Mouse (Mus musculus) common myeloid progenitor, adult 5-6 weeks (primary cell): ENCODE measurements around the gene Gm42674. TPM values are rescaled to one million over a fixed set of nuclear protein-coding genes. Genes with fewer than 3 reads are reported as not detected.
A peak's percentile ranks its signal among the peaks of the same experiment; 100 is the strongest.

ENCODE experiments used
- ATAC-seq: replicated peaks from 2 replicates; pipeline ENCODE4 v1.8.0; 2016; ENCODE audit warnings: low read depth, mild to moderate bottlenecking, moderate TSS enrichment, inconsistent platforms; ENCODE audit not compliant: poor library complexity, severe bottlenecking
- total RNA-seq: library from RNA; stranded (forward); fragments of 200-1000, 187-1606 nt; gene quantifications from 2 replicates; pipeline ENCODE4 v1.2.3, GENCODE M21; 2017

Gm42674 gene
- not detected in 2 replicates for total RNA-seq

DNA sequence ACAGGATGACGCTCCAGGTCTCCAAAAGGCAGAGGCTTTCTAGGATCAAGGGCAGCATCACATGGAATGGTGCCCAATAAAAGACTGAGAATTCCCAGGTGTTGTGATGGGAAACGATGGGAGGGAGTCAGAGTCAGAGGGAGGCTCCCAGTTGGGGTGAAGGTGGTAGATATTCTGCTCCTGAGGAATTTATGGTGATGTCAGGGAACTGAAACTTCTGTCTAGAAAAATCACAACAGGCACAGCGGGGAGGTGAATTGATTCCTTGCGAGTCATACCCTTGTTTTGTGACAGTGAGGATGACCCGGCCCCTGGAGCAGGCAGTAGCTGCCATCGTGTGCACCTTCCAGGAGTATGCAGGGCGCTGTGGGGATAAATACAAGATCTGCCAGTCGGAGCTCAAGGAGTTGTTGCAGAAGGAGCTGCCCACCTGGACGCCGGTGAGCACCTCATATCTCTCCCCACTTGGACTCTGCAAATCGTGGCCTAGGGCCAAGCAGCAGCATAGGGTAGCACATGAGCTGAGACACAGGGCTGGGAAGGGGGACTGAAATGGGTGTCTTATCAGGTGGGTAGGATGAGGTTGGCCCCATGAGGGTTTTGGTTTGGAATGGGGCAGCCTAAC is at the start of gene Gm42674:
Gene Gm42674 (plus strand): TSS at position 419 of the 625 bp plus-strand sequence.
- ATAC-seq: no peak

DNA sequence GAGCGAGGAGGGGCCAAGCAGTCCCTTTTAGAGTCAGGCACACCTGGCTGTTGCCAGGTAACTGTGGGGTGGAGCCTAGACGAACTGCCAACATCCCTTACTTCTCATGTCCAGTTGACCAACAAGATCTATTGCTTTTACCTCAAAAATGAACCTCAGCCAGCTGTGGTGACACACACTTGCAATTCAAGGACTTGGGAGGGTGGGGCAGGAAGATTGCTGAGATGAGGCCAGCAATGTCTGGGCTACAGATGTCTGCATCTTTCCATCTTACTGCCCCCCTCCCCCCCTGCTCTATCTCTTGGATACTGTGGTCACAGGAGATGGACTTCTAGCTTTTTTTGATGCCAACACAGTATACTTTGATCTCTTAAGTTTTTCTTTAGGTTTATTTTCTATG is 49.5 kb upstream of the Gm42674 start:
- no peak for ATAC-seq

DNA sequence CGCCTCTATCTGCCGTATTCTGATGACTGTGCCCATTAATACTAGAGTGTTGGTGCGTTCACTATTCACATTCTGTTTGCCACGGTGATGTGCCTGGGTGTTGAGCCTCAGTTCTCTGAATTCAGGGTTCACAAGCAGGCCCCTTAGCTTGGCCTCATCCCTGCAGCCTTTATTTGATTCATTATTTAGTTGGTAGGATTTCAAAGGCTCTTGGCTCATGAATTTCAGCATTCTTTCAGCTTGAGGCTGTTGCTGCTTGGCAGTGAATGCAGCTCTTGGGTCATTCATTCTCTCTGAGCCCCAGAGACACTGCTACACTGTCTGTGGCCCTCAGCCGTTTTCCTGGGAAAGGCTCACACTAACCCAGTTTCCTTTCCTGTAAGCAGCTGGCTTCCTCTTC is 45.8 kb upstream of the Gm42674 start:
- no peak for ATAC-seq

DNA sequence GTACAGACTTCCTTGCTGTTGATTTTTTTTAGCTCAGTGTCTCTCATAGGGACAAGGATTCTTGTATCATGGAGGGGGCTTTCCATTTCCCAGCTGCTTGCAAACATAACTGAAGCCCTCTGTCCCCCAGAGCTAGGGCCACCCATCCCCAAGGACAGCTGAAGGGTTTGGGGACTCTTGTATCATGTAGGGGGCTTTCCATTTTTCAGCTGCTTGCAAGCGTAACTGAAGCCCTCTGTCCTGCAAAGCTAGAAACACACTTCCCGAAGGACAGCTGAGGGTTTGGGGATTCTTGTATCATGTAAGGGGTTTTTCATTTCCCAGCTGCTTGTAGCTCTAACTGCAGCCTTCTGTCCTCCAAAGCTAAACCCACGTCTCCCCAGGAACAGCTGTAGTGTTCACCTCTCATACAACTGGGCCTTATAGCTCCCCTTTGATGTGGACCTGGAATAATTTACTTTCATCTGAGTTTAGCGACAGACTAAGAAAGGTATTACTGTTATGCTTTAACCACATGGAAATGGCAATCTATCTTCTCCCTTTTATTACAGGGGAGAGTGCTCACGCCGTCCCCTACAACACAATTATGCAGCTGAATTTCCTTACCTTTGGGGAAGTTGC is 41.6 kb upstream of the Gm42674 start, which contains the start of gene S100a3:
Gene S100a3 (plus strand): TSS at position 571 of the 621 bp plus-strand sequence.
- no peak for ATAC-seq

DNA sequence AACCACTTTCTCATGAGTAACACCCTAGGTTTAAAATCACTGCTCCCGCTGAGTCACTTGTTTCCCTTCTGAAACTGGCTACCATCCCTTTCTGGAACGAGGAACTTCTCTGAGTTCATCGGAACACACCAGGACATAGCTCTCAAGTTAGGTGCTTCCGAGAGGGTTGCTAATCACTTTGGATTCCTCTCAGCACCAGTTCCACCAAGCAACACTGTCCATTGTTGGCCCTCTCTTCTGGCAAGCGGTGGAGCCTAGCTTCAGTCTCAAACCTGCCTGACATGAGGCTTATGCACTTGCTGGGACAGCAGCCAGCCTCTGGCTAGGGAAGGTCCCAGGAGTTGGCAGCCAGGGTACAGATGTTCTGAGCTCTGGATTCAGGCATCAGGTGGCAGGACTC is 27.0 kb upstream of the Gm42674 start:
- no peak for ATAC-seq

DNA sequence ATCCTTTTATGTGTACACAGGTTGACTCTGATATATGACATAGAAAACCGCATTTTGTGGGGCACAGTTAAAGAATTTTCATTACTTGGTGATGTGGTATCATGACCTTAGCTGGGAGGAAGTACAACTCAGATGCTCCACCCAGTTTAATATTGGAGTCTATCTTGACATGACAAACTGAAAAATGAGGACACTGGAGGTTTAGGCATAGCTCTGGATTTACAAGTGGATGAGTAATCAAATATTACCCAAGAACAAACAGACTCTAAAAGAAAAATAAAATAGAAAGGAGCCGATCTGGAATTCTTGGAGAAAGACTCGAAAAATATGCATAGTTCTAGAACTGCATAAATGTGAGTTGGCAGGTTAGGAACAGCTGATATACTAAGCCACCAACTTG is 26.4 kb upstream of the Gm42674 start:
- ATAC-seq: no peak

DNA sequence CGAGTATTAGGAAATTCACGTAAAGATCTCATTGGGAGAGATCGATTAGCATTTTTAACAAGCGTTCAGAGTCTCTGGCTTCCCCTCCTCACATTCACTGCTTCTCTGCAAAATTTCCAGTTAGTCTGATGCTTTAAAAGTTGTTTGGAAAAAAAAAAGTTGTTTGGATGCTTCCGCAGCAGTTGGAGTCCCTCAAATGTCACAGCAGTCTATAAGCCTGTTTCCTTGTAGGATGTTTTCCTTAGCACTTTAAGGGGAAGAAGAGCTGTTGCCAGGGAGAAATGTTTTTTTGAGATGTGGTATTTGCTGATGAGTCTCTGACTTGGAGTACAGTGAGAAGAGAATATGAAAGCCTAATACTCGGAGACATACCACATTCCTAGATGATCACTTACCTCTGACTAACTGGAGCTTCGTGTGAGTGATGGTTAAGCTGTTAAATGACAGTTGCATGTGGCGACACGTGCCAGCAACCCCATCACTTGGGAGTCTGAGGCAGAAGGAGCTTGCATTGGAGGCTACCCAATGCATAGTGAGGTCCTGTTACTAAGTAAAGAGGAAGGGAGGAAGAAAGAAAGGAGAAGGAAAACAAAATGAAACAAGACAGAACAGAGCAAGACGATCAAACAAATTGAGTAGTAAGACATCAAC is 25.2 kb upstream of the Gm42674 start:
- ATAC-seq: no peak

DNA sequence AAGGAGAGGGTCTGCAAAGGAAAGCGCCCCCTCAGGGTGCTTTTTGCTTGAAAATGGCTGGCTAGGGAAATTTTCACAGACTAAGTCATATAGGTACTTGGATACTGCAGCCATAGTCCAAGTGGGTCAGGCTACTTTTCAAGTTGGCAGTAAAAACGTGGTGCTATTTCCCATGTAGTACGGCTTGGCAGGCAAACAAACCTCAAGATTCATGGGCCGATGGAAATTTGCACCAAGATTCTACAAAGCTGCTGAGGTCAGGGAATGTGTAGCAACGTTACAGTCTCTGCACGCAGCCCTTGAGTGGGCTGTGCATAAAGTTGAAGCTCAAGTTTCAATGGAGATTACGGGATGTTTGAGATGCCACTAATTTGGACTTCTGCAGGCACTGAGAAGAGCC is 22.3 kb upstream of the Gm42674 start:
- ATAC-seq: no peak

DNA sequence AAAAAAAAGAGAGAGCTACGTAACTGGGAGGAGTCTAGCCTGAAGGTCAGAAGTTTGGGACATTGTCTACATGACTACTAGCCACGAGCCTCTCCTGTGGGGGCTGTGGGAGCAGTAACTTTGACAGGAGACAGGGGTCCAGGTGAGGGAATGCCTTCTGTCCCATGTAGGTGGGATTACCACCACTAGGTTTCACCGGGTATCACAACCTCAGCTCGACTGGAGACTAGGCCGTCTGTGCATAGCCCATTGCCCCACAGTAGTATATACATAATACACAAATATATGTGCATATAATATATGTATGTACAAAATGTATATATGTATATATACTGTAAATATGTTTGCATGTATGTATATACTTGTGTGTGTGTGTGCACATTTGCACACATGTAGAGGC is 20.6 kb upstream of the Gm42674 start:
- no peak for ATAC-seq

DNA sequence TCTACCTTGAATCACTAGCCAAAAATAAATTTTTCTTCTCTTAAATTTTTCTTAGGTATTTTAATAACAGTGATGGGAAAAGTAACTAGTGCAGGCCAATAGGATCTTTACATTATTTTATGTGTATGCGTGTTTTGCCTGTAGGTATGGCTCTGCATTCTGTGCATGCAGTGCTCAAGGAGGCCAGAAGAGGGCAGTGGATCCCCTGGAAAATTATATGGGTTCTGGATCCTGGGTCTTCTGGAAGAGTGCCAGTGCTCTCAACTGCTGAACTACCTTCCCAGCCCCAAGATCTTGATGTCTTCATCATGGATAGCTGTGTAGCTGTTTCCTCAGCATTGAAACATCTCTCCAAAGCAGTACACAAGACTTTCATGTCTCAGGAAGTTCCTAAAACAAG is 19.5 kb upstream of the Gm42674 start:
- no peak for ATAC-seq

DNA sequence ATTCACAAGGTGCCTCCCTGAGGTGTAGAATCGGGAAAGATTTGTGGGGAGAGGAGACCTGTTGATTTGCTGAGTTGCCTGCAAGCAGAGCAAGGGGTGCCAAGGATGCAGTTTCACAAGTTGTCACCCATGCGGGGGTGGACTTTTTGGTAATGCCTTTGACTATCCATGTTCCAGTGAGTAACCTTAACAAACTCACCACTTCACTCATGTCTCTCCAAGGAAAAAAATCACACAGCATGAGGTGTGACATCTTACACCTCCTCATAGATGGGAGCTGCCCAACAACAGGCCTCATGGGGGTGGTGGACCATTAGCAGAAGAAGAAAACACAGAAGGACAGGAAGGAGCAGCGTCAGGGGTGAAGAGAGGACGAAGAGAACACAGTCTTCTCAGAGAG is 19.1 kb upstream of the Gm42674 start:
- ATAC-seq: no peak

DNA sequence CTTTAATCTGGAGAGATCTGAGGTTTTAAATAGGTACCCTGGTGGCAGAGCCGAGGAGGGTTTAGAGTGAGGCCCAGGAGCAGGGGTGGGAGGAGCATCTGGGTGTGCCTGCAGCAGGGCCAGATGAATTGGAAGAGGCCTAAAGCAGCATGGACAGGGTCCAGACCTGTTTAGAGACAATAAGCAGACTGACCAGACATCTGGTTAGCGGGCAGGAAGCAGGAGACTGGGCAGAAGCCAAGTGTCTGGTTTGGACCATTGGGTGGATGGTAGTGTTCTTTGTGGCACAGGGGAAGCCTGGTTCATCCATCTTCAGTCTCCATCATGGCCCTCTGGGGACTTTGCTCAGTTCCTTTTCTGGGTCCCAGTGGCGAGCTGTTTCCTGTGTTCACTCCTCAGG is 17.8 kb upstream of the Gm42674 start:
- no peak for ATAC-seq

DNA sequence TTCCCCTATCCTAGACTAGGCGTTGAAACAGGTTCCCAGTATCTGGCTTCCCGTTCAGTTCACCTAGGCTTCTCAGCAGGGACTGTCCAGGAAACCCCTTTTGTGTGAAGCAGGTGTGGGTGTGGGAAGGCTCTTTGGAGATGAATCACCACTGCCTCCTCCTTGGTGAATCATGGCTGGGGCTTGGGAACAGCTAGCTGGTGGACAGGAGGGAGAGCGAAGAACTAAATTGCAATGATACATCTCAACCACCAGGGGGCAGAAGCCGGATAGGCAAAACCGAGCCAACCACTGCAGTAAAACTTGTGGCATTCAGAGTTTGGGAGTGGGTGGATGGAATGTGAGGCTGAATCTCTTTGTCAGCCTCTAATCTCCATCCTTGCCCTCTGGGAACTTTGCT is 16.1 kb upstream of the Gm42674 start:
- peak; percentile 50 for ATAC-seq

DNA sequence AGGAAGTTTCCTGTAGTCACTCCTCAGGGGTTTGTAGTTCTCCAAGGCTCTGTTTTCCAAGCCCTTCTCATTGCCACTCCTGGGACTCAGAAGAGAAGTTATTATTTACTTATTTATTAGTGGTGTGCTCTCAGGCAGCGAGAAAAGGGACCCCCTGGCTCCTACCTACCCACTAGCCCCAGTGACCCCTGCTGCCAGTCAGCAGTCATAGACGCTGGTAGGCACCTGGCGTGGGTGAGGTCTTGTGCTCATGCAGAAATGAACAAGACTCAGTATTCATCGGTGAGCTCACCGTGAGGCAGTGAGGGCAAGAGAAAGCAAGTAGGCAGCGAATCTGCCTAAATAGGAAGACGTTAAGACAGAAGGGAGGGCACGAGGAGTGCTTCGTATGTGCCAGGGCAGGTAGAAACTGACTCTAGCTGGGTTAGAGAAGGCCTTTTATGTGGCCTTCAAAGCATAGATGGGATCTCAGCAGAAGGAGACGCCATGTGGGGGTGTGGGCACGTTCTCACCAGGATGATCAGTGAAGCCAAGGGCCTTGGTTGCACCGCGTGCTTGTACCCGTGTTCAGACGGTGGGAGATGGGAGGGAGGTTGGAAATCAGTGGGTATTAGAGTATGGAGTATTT is 15.6 kb upstream of the Gm42674 start:
- ATAC-seq: no peak

DNA sequence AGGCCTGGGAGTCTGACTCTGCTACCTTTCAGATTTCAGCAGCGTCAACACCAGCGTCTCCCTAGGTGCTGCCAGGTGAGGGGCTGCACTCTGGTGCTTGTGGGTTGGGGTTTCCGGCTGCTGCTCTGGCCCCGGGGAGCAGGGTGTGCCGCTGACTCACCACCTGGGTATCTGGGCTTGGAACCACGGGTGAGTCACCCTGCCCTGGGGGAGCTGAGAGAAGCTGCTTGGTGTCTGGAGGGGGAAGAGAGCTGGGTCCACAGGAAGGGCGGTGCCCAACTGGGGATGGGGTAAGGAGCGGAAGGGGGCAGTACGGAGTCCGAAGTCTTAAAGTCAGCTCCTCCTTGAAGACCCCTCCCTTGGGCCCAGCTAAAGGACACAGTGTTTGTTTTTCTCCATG is 14.8 kb upstream of the Gm42674 start:
- ATAC-seq: peak; percentile 82

DNA sequence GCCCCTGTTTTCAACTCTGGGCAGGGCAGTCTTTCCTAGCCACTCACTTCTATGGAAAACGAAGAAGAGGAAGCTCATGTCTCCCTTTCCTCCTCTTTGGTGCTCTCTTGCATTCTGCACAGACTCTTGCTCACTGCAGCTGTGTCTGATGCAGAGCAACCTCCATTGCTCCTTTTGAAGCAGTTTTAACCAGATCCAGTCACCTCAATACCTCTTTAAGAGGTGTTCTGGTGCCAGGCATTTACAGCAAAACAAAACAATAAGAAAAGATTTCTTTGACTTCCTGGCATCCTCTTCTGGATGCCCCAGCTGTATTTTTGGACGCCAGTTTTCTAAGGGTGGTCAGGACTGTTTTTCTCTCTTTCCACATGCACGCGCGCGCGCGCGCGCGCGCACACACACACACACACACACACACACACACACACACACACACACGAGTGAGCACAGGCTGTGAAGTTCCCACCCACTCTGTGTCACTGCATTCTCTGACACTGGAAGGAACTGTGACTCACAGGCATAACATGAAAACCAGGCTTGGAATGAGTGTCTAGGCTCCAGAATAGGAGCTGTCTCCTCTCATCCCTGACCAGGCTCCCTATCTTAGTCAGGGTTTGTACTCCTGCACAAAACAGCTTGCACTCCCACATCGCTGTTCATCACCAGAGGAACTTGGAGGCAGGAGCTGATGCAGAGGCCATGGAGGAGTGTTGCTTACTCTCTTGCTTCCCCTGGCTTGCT is 14.2 kb upstream of the Gm42674 start:
- ATAC-seq: no peak

DNA sequence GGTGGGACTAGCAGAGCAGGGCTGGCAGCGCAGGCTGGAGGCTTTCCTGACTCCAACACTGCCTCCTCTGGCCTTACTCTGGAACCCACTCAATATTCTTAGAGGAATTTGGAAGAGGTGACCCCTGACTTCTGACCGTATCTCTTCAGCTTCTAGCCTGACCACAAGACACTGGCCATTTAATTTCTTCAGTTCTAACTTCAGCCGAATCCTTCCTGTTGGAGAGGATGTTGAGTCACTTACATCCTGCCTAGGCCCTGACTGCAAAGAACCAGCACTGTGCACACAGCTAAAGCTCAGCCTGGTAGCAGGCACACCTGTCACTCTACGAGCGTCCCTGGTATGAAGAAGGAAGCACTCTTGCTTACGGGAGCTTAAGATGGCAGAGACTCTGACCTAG is 12.3 kb upstream of the Gm42674 start:
- ATAC-seq: peak; percentile 45

DNA sequence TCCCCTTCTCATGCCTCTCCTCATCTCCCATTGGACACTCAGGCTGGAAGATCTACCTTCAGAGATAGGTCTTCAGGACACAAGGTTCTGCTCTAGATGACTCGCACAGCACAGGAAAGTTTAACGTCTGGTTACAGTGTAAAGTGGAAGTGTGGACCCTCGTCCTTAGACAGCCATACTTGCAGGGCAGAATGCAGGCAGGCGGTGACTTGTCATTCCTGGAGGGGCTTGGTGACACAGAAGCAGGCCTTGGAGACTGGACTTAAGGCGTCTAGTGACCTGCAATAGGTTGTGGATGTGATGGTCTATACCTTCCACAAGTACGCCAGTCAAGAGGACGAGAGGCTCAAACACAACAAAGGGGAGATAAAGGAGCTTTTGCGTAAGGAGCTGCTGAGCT is 11.8 kb upstream of the Gm42674 start, which contains the start of gene S100a2:
Gene S100a2 (plus strand): TSS at position 301 of the 400 bp plus-strand sequence.
- no peak for ATAC-seq

DNA sequence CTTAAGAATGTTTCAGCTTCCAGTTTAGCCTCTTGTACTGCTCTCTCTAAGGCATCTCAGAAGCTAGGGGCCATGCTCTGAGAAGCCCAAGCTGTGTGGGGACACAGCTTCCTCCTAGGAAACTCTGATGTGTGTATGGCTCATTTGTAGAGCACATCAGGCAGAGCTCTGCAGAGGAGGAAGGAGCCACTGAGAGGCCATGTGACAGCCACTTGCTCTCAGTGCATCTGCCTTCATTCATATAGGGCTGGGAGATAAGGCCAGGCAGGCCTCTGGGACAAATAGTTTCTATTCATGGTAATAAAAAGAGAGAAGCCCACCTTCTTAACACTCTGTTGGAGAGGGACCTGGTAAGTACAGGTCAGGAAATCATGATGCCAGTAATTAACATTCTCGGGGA is 7.2 kb upstream of the Gm42674 start:
- ATAC-seq: no peak; the same call in 1 of the 2 replicates

DNA sequence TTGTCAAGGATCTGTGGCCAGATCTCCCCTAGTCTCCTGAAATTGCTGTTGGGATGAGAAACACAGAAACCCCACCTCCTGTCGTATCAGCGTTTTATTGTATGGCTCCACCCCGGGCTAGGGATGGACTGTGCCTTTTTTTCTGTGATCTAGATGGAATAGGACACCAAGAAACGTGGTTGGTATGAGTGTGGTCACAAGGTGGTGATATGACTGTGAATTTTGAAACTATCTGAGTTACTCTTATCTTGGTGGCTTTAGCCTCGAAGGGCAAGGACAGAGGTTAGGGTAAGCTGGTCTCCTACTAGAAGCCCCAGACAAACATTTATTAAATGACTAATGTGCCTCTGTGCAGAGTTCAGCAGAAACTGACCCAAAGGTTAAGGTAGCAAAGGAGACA is 6.1 kb upstream of the Gm42674 start:
- ATAC-seq: no peak
